Mouse (Mus musculus): ENCODE measurements around the gene Gm5901.
A peak's percentile ranks its signal among the peaks of the same experiment; 100 is the strongest.

The Gm5901 gene

DNA sequence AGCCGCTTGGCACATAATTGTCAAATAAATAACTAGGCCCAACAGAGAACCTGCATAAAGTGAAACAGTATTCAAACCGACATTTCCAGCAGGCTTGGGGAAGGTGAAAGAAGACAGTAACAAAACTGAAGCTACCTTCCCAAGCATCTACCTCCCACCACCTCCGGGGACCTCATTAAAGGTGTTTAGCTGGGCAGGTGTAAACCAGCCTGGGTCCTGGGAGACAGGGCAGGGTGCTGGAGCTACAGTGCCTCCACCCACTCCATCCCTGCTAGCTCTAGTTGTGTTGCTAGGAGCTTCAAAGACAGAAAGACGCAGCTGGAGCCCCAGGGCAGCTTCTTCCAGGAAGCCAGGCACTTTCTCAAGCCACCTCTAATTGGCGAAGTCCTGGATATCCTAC is 29.4 kb downstream of the Gm5901 start, which contains the start of gene Cnga4:
Gene Cnga4 (plus strand): TSS at position 301 of the 400 bp plus-strand sequence.
- DNase-seq (ENCODE audit: low spot score): no peak

DNA sequence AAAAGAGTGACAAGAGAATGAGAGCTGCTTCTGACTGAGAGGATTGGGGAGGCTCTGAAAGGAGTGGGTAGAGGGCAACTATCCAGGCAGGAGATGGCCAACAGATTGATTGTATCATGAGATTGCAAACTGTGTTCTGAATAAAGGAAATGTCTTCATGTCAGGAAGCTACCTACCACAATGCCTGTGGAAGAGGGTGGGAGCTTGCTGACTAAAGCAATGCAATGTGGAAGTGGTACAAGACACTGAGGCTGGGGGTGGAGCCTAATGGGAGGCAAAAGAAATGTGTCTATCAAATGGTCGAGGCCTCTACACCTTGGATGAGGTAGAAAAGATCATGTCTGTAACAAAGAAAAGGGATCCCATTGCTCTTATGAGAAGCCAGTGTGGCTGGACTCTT is 31.5 kb downstream of the Gm5901 start:
- no peak for DNase-seq (ENCODE audit: low spot score)

DNA sequence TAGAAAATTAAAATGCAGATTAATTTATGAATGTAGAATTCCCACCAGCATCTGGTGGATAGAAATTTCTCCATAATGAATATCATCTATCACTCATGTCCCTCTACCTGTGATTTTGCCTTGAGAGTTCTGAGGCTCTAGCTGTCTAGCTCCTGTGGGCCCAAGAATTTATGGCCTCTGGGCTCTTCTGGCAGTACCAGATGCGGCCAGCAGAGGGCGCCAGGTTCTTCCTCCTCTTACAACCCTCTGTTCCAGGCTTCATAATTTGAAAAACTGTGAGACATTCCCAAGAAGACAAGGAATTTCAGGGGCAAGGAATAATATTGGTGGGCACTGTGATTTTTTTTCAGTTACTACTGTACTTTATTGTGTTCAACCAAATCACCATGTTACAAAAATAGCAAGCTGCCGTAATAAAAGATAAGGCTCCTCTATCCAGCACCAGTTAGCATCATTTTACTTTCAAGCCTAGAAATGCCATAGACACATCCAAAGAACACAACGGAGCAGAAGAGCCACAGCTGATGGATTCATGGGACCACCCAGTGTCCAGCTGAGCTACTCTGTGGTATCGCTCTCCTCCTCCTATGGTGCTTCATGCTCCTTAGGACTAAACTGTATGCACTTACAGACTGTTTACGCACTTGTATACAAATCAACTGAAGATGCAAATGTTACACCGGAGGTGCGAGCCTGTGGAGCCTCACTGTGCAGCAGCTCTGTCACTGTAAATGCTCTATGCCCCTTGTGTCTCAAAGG is 37.2 kb downstream of the Gm5901 start:
- DNase-seq (ENCODE audit: low spot score): peak; percentile 58

- no peak for DNase-seq (ENCODE audit: low spot score)
These were observed 39.5 kb downstream of the Gm5901 start for GRCm38 (mm10) chr7:105414385-105414784.

DNA sequence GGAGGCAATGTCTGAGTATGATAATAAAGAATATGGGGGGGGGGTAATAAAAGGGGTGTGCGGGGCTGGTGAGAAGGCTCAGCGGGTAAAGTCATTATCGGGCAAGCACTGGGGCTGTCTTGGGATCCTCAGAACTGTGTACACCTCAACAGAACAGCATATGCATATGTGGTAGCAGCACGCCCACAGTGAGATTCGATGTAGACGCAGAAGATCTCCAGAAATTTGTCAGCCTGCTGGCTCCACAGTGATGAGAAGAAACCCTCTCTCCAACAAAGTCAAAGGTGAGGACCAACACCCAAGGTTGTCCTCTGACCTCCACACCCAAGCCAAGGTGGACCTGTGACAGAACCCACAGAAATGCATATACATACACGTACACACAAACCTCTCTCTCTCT is 41.7 kb downstream of the Gm5901 start:
- no peak for DNase-seq (ENCODE audit: low spot score)

DNA sequence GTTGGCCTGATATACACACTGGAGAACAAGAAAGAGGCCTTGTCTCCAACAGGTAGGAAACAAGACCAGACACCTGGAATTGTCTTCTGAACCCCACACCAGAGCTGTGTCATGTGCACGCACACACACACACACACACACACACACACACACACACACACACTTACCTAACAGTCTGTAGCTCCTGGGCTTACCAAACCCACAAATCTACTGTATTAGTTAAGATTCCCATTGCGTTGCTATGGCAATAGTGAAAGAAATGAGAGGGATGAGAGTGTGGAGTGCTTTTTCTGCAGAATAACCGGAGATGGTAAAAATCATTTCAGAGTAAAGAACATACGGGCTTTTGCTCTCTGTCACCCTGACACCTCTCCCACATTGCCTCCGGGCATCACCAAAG is 43.3 kb downstream of the Gm5901 start:
- DNase-seq (ENCODE audit: low spot score): no peak

GRCm38 (mm10) chr7:105420903-105421302 is 46.1 kb downstream of the Gm5901 start:
- no peak for DNase-seq (ENCODE audit: low spot score)

DNA sequence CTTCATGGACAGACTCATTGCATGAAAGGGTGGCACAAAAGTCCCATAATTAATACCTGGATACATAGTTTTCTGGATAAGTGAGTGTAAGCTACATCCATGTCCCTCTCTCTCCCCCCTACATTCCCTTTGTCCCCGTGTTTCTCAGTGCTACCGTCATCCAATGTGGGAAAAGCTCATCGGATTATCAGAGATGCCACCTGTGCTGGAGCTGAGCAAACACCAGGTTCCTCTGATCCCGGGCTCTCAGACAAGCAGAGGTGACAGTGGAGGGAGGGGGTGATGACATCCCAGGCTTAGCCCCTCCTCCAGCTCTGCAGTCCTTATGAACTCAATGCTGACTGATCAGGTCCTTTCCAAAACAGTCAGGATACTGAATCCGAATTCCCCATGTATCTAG is 49.5 kb downstream of the Gm5901 start:
- no peak for DNase-seq (ENCODE audit: low spot score)

DNA sequence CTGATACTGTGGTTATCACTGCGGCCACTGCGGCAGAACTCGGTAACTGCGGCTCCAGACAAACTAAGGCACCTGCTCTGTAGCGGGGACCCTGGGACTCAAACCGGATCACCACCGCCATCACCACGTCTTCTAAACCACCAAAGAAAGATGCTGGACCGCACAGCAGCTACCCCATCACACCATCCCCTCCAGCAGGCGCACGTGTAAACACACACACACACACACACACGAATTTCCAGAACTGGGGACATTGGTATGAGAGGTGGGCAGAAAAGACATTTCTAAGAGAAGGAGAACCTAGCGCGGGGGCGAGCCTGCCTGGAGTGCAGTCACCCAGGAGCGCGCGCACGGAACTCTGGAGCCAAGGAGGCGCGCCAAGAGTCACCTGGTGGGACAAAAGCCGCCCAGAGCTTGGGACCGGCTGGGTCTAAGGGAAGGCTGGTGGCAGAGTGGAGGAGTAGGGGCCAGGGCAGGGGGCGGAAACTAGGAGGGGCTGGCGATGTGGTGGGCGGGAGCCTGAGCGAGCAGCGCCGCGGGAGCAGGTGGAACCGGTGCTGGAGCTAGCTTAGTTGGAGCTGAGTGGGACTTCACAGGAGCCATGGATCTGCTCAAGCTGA is 50.7 kb downstream of the Gm5901 start, which contains the start of gene Cckbr:
Gene Cckbr (plus strand): TSS at position 308 of the 620 bp plus-strand sequence.
- DNase-seq (ENCODE audit: low spot score): peak; percentile 40

- DNase-seq (ENCODE audit: low spot score): no peak
These were observed 51.2 kb downstream of the Gm5901 start for GRCm38 (mm10) chr7:105426051-105426450.

Data from embryo, embryonic 10 days (tissue).